Mouse (Mus musculus) small intestine, adult 2 months (tissue): ENCODE measurements around the gene Pak7.

Experiments used
- CTCF ChIP-seq: fragments of 200-500 bp; IDR thresholded peaks from 2 replicates; pipeline ENCODE4 v1.5.1; 2012; ENCODE audit warnings: low read depth, mild to moderate bottlenecking, control low read depth, inconsistent platforms, low read length, moderate library complexity, mixed read lengths; ENCODE audit not compliant: insufficient replicate concordance, insufficient read length; ENCODE audit errors: extremely low read depth
- POLR2A ChIP-seq: fragments of 200-500 bp; IDR thresholded peaks from 2 replicates; pipeline ENCODE4 v1.6.1; 2012; ENCODE audit warnings: low read depth, mild to moderate bottlenecking, control low read depth, inconsistent platforms, low read length, moderate library complexity

- no peak for TF ChIP-seq POLR2A
- TF ChIP-seq CTCF: no peak
These were observed 329.9 kb downstream of the Pak7 start for GRCm38 (mm10) chr2:136057861-136058331.
